Mouse (Mus musculus) embryonic fibroblast, embryonic 13.5 days (primary cell): ENCODE measurements at regions not wholly inside any gene's neighbourhood (a gene's known extent, or its start where the extent isn't known, plus 50 kb on each side); places are given as distances from the start of the nearest gene placed in this dataset.

Experiments used
- CTCF ChIP-seq: IDR thresholded peaks from 2 replicates; pipeline ENCODE4 v1.5.1; 2011; ENCODE audit warnings: mild to moderate bottlenecking, control low read depth, low read length, moderate library complexity, borderline replicate concordance; ENCODE audit not compliant: insufficient read depth
- POLR2A ChIP-seq: IDR thresholded peaks from 2 replicates; pipeline ENCODE4 v1.6.1; 2011; ENCODE audit warnings: low read depth, mild to moderate bottlenecking, control low read depth, low read length, moderate library complexity

DNA sequence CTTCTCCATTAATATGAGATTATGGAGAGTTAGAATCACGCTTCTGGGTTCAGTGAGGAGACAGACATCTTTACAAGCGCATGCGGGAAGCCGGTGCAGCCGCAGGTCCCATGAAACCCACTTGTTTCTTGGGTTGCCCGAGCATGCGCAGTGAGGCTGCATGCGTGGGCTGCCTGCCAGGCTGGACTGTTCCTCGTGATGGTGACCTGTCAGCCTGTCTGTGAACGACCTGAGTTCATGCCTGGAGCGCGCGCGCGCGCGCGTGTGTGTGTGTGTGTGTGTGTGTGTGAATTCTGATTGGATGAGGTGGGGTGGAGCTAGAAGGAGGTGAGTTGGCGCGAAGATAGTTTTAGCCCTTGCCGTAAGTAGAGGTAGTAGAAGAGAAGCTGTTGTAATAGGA, 166.2 kb upstream of the Plxnc1 start:
- no peak for TF ChIP-seq POLR2A
- no peak for TF ChIP-seq CTCF
